Mouse (Mus musculus) urinary bladder, postnatal 14 days (tissue): ENCODE results near the gene Pkp3.
"Not testable (repeated sequence)": the region's sequence is repeated elsewhere in the genome, so short reads cannot be mapped to it uniquely, and the experiment has no call there.

ENCODE experiments used
- DNase-seq: peaks from one replicate; pipeline ENCODE4 v3.0.0; 2021; ENCODE audit warnings: low spot score

Pkp3 gene

DNA sequence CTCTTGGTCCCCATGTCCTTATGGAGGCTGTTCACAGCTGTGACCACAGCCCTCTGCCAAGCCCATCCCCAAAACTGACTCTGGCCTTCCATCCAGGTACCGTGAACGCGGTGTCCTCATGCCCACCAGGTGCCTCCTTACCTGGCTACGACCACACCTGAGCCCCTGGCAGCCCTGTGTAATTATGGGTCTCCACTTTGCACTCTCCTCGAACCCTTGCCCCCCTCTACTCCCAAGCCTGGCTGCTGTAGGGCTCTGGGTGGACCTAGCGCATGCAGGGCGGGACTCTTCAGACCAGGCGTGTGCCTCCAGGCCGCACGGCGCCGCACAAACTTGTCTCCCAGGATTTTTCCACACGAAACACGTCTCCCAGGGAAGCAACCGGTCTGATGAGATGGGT, at the start of gene Pkp3:
Pkp3 (plus strand) TSS at position 378 of the 400 bp plus-strand sequence.
- DNase-seq: no peak

DNA sequence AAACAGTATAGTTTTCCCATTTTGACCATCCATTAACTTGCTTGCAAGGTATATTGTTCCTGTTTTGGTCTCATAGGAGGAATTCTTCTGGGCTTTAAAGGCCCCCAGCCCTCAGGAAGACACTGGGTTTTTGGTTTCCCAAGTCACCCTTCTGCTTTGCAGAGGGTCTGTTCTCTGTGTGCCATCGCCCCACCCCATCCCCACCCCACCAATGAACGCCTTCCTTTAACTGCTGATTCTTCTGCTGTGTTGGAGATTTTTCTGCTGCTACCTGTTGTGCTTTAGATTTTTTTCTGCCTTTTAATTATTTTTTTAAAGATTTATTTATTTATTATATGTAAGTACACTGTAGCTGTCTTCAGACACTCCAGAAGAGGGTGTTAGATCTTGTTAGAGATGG, 49.2 kb upstream of the Pkp3 start, which contains the start of gene Gm17387:
Gm17387 (plus strand) TSS at position 301 of the 400 bp plus-strand sequence.
- no peak for DNase-seq

DNA sequence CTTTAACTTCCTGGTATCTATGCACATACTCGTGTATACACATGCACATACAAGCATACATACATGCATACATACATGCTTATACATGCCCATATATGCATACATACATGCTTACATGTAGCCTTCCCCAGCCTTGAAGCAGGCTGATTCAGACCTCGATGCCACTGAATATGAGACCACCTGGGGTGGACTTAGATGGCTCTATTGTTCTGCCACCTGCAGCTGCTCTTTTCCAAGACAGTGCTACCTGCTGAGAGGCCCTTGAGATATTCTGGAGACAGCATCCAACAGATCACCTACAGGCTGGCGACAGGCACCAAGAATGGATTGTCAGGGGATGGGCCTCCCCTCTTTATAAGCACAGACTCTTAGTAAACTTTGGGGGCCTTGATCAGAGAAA, 47.6 kb upstream of the Pkp3 start:
- no peak for DNase-seq

DNA sequence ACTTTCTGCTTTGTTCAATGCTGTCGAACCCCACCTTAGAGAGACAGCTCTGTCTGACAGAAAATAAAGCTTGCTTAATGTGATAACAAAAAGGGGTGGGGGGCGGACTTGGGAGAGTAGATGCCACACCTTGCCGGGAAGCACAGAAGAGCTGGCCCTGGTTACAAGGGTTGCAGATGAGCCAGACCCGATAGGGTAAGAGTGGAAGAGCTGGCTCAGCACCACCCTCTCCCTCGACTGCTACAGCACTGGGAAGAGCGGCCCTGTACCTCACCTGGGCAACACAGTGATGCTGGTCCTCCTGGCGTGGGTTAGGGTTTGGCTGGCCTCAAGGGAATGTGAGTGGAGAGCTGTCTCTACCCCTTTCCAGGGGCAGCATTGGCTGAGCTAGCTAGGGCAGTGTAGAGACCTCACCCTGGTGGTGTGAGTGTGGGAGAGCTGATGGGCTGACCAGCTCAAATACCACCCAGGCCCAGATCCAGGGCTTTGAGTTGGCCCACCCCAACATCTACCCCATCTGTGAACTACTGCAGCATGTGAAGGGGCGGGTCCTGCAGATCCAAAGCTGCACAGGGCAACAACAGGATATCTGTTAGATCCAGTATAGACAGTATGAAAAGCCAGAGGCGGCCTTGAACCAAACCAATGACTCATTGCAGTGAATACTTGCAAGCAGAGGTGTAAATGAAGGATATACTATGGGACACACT, 45.4 kb upstream of the Pkp3 start:
- DNase-seq: no peak

DNA sequence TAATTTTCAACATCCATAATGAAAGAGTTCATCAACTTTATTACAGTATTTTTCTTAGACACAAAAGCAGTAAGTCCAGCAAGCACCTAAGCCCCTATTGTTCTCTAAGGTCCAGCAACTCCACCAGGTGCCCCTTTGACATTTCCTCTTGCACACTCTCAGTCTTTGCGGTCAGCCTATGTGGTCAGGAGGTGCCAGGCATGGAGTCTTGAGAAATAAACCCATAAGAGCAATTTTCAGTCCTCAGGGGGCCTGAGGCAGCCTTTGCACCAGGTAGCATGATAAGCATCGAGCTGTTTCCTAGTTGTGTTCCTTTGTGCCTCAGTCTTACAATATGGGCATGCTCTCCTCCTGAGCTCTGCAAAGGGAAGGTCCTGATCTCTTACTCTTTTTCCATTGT, 41.4 kb upstream of the Pkp3 start:
- not testable (repeated sequence) for DNase-seq

DNA sequence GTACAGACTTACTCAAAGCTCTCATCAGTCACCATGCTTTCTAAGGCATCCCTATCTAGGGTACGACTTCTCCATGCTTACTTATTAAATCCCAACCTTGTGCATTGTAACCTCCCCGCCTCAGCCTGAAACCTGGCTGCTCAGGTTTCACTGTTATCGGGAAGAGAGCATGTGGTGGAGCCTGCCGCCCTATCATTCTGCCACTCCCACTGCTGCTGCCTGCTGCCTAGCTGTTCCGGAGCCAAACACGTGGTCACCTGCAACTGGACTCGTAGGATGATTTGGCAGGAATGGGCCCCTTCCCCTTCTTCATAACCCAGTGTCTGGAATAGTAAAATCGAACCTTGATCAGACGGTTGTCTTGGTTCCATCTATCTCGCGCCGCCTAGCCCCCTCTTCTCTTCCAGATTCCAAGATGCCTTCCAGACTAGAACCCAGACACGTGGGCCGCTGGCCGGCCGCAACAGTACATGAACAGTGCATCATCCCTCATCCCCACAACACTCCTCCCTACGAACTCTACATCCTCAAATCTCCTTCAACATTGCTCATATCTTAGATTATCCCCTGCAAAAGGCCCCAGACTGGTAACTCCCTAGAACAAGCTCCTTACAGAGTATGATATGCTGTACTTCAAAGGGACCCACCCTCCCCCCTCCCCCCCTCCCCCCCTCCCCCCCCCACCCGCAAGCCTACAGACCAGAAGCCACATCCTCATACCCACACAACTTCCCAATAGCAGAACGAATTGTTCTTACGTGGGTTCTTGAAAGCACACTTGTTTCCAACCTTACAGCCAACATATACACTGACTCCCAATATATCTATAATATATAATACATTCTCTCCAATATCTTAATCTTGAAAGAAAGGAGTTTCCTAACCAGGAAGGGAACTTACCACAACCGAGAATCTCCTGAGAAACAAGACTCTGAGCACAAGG, 39.7 kb upstream of the Pkp3 start:
- no peak for DNase-seq

DNA sequence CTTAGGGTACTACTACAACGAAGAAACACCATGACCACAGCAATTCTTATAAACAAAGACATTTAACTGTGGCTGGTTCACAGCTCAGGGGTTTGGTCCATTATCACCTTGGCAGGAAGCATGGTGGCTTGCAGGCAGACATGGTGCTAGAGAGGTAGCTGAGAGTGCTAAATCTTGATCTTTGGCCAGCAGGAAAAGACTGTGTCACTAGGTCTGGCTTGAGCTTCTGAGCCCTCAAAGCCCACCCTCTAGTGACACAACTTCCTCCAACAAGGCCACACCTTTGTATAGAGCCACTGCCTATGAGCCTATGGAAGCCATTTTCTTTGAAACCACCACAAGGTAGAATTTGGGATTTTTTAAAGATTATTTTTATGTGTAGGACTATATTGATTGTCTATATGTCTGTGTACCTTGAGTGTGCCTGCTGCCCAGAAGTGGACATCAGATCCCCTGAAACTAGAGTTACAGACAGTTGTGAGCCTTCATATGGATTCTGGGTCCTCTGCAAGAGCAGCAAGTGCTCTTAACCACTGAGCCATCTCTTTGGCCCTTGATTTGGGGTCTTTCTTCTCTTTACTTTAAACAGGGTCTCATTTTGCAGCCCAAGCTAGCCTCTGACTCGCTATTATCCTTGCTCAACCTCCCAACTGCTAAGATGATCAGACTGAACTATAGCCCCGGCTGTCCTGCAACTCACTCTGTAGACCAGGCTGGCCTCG, 38.5 kb upstream of the Pkp3 start:
- DNase-seq: no peak

DNA sequence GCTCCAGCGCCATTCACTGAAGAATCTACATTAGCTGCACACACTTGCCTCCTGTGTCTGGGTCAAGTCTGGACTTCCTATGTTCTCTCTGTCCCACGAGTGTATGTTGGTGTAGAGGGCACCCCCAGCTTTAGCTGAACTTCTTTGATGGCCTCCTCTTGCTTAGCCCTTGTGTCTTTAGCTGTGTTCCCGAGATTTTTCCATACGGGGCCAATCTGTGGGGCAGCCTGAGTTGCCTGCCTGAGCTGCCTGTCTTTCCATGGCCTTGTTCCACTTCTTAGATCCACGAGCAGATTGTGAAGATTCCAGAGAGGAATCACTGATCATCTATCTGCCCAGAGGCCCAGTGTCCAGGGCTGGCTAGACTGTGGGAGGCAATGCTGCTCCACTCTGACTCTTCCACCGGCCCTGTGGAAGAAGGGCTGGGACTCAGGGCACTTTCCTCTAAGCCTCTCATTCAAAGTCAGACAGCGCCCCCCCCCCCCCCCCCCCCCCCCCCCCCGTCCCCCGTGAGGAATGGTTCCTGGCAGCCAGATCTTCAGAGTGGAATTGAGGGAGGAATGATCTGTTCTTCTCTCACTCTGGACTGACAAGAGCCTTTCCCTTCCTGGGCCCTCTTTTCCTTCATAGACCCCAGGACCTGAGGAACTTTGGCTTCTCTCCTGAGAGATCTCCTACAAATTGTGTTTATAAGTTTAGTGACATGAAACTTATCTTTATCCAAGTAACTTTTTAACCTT, 37.0 kb upstream of the Pkp3 start:
- no peak for DNase-seq

DNA sequence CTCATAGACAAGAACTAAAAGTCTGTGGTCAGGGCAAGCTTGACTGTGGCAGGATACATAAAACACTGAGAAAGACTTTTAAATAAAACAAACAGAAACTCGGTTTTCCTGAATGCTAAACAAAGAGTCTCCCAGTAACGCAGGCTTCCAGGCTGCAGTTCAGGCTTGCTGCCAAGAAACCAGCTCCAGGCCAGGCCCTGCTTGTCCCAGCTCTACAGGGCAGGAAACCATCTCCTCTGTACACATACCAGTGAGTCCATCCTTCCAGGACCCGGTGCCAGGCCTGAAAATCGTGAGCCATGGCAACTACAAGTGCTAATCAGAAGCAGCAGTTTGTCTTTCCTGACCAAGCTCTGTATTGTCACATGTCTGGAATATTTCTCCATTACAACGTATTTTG, 36.4 kb upstream of the Pkp3 start:
- peak; percentile 88 for DNase-seq

DNA sequence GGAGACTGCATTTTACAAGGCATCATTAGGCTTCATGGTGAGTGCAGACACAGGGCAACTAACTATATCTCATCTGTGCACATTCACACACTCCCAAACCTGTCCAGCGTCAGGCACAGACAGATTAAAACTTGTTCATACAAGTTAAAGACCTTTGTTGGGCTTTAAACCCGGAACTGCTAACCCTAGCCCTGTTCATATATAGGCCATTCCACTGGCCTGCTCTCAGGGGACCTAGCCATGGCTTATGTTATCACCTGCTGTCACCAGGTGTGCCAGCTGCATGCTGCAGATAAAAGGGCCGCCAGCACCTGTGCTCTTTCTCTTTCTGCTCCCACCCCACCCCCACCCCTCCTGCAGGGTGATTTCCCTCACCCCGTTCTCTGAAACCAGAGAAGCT, 35.5 kb upstream of the Pkp3 start:
- no peak for DNase-seq

DNA sequence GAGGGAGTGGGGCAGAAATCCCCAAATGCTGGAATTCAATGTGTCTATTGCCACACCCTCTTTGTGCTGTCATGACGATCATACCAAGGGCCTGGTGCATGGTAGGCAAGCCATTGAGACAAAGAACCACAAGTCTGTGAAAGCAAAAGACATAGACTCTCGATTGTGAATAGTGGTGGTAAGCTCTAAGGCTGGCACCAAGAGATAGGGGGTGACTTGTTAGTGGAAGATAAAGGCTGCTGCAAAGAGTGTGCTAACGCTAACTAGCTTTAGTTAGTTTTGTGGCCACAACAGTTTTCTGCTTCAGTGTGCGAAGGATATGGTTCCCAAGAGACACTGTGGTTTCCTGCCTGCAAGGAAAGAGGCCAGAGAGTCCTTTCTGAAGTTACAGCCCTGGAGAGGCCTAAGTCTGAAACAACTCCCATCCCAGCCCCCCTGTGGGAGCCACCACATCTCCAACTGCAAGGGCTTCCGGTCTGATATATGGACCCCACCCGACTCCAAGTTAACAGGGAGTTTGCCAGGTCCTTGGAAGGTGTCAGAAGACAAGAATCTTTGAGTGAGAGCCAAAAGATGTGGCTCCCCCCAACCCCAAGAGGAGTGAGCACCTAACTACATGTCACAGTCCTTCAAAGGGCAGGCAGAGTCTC, 31.0 kb upstream of the Pkp3 start:
- DNase-seq: no peak

DNA sequence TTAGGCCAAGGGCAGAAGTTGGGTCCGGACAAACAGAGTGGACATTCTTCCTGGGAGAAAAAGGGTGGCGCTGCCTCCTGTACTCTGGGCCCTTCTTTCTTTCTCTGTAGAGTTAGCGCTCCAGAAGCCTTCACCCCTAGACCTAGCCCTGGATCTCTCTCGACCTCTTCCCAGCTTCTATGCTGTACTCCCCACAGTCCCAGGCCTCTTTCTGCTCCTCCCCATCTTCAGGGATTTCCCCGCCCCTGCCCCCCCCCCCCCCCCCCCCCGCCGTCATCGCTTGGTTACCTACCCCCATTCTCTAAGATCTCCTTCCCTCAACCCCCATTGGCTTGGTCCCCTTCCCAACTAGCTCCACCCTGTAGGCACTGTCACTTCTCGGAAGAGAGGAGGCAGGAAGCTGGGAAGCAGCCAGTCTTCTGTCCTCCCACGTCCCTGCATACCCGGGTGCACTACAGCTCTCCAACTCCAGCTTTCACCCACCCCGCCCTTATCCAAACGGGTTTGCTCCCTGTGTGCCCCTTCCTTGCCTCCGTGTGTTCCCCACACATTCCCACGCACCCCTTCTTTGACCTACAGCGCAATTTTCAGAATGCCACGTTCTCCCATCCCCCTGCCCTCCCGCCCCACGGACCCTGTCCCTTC, 30.3 kb upstream of the Pkp3 start:
- peak; percentile 84 for DNase-seq

DNA sequence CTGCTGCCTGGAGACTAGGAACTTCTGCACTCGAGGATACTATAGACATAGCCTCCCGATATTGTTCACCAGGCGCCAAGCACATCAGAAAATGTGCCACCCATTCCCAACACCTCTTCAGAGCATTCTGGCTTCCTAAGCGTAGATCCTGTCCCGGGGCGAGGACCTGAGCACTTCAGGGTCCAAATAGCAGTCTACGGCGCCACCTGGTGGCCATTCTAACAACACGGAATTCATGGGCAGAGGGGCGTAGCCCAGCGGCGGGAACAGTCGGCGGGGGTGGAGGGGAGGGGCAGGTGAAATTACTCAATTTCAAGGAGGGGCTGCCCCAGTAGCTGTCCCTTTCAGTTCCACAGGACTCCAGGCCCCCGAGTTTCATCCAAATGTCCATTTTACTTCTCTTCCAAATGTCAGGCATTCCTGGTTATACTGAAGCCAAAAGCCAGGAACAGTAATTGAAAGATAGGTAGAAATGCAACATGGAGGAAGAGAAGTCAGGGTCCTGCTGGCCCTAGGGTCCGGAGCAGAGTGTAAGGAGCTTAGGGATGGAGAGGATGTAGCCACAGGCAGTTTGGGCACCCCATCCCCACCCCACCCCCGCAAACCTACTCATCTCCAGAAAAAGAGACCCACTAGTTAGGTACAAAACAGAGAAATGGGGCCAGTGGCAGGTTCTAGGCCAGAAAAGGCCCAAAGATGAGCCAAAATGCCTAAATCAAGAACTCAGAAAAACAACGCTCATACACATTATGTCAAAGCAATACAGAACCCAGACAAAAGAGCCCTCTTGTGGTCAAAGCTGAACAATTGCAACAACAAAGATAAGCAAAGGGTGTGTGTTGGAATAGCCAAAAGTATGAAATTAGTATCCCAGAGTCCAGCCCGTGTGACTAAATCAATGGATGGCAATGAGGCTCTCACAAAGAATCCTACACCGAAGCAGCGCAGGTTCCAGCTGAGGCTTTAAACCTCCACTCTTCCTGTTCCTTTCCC, 29.5 kb upstream of the Pkp3 start:
- DNase-seq: peak; percentile 94

DNA sequence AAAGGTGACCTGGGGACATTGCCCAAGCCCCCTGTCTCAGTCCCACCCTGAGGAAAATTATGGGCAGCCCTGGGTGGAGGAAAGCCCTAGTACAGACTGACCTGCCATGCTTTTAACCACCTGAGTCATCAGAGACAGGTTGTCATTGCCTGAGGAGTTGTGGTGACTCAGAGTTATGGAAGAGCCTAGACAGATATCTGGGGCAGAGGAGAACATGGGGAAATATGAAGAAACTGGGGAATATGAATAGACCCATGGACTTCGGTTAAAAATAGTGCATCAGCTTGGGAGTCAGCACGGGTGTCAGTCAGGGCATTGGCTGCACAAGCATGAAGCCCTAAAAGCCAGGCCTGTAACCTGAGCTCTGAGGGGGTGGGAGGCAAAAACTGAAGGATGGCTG, 28.7 kb upstream of the Pkp3 start:
- no peak for DNase-seq

DNA sequence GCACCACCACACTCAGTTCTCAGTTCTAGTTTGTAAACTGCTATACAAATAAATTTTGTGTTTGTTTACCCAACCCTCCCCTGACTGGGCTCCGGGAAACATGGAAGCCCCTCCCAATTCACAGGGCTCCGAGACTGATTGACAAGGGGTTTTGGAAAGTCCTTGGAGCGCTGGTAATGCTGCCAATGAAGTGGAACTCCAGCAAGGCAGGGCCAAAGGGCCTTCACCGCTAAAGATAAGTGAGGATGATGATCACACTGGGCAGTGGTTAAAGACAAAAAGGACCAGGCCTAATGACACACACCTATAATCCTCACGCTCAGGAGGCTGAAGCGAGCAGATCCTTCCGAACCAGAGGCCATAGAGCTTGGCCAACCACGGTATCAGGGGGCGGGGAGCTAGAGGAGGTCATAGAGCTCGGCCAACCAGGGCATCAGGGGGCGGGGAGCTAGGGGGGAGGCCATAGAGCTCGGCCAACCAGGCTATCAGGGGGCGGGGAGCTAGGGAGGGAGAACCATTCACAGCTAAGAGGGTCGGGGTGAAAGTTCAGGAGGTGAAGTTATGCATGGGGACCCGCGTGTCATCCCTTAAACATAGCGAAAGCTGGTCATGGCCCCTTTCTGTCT, 26.8 kb upstream of the Pkp3 start:
- DNase-seq: no peak

DNA sequence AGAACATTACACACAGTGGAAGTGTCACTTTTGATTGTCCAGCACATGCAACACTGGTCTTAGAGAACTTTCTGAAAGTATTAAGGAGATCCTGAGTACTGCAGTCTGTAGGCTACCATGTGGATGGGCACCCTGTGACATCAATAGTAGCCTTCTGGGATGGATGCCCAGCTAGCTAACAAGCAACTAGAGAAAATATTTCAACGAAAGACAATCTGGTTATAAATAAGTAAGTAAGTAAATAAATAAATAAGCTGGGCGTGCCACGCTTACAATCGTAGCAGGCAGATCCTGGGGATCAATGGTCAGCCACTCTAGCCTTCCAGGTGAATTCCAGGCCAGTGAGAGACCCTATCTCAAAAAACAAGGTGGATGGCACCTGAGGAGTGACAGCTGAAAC, 26.0 kb upstream of the Pkp3 start:
- no peak for DNase-seq

DNA sequence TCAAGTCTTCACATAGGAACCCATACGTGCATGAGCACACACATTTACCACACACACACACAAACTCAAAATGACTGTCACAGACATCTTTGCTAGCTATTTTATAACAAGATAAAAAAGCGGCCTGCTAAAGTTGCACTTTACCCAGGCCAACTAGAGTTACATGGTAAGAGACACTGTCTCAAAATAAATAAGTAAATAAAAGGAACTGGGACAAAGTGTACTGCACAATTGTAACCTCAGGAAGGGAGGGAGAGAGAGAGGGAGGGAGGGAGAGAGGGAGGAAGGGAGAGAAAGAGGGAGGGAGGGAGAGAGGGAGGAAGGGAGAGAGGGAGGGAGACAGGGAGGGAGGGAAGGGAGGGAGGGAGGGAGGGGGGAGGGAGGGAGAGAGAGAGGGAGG, 25.6 kb upstream of the Pkp3 start:
- no peak for DNase-seq

DNA sequence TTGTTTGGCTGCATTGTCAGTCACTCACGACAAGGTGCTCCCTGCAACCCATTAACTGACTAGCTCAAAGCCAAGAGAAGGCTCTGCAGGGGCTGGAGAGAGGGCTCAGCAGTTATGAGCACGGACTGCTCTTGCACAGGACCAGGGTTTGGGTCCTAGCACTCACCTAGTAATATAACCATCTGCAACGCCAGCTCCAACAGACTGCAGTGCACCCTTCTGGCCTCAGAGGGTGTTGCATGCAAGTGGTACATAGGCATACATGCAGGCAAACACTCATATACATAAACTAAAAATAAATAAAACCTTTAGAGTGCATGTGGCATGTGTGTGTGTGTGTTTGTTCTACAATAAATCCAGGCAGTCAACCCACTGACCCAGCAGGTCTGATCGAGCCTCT, 22.2 kb upstream of the Pkp3 start:
- no peak for DNase-seq

DNA sequence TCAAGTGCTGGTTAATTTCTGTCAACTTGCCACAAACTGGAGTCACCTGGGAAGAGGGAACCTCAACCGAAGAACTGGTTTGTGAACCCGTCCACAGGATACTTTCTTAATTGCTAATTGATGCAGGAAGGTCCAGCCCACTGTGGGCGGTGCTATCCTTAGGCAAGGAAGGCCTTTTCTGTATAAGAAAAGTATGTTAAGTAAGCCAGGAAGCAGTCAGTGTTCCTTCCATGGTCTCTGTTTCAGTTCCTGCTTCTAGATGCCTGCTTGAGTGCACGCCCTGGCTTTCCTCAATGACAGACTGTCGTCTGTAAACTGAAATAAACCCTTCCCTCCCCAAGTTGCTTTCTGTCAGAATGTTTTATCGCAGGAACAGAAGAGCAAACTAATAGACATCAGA, 21.0 kb upstream of the Pkp3 start:
- DNase-seq: no peak
